ENCODE assay signal across 8 mouse cellular contexts in genomic region chr6:72597083-72597874, GRCm38 (mm10). TPM values are rescaled to one million over a fixed set of nuclear protein-coding genes. Genes with fewer than 3 reads are reported as not detected.
DNase-seq lines count a peak whose midpoint lies in the region; ATAC-seq and TF ChIP-seq lines count a peak whose summit lies in the region.

No protein-coding gene starts in this region.

- no peak for TF ChIP-seq RAD21 in CH12.LX (IDR thresholded peaks at IDR 0.05; ENCODE audit: low read depth, low read length)

- TF ChIP-seq EP300 in CH12.LX (IDR thresholded peaks at IDR 0.05; ENCODE audit: low read length), result no peak

- no peaks in the 10 kb centered on the region; the same call in none of the 2 replicates for H3K36me3 ChIP-seq in erythroblast, embryonic 14.5 days (ENCODE audit: control insufficient read depth)
- H3K36me3 ChIP-seq in CH12.LX (replicated peaks in 1 of 2; ENCODE audit: control insufficient read depth in 1 of 2, insufficient read depth in 1 of 2, low read length in 1 of 2), result peaks cover 0 to 35% of the 10 kb centered on the region in 2 experiments
- no peaks in the 10 kb centered on the region for H3K36me3 ChIP-seq in embryonic facial prominence, embryonic 12.5 days
- no peaks in the 10 kb centered on the region for H3K36me3 ChIP-seq in hindbrain, embryonic 12.5 days
- no peaks in the 10 kb centered on the region for H3K36me3 ChIP-seq in liver, embryonic 15.5 days (replicated peaks)
- H3K36me3 ChIP-seq in small intestine, adult 2 months (ENCODE audit: control insufficient read depth, insufficient read depth, low read length), result peaks cover 4% of the 10 kb centered on the region; the same call in 1 of the 2 replicates

- dilution Hi-C loops in CH12.LX (cut with MboI; ENCODE audit: extremely low pct_ligation_motif_present, extremely low pct_unique_long_range_greater_than_20kb, low sequenced_read_pairs), result no loop called here

- peak overlapping the region; percentile 64 for H3K9ac ChIP-seq in CH12.LX (ENCODE audit: insufficient read depth, low read depth)
- H3K9ac ChIP-seq in embryonic facial prominence, embryonic 12.5 days, result peak overlapping the region; percentile 67
- peak overlapping the region; percentile 69 for H3K9ac ChIP-seq in hindbrain, embryonic 12.5 days
- H3K9ac ChIP-seq in liver, embryonic 15.5 days, result peak overlapping the region; percentile 65

- DNase-seq in CH12.LX (ENCODE audit: extremely low read depth), result peak; percentile 29
- DNase-seq in frontal cortex, postnatal 25 days (ENCODE audit: low spot score in 2 of 2), result no peak

- peak overlapping the region; percentile 12; the same call in 1 of the 2 replicates for H3K27ac ChIP-seq in CH12.LX (ENCODE audit: insufficient read depth, low read depth)
- H3K27ac ChIP-seq in embryonic facial prominence, embryonic 12.5 days, result no peak overlapping the region
- H3K27ac ChIP-seq in hindbrain, embryonic 12.5 days, result no peak overlapping the region
- 0 out of 2 replicates have a peak overlapping the region, but pooled peaks have one; percentile 14 for H3K27ac ChIP-seq in liver, embryonic 15.5 days (replicated peaks)
- H3K27ac ChIP-seq in small intestine, adult 2 months (ENCODE audit: insufficient read depth, low read depth, low read length), result peak overlapping the region; percentile 43

- no peaks in the 10 kb centered on the region for H3K79me2 ChIP-seq in CH12.LX (replicated peaks; ENCODE audit: control insufficient read depth, extremely low read depth, insufficient read depth, poor library complexity, severe bottlenecking)

- peak overlapping the region; percentile 89 for H3K4me2 ChIP-seq in CH12.LX (ENCODE audit: insufficient read depth, low read depth, poor library complexity, severe bottlenecking)
- peak overlapping the region; percentile 64 for H3K4me2 ChIP-seq in embryonic facial prominence, embryonic 12.5 days (replicated peaks)
- H3K4me2 ChIP-seq in hindbrain, embryonic 12.5 days (replicated peaks), result peak overlapping the region; percentile 66
- H3K4me2 ChIP-seq in liver, embryonic 15.5 days, result peak overlapping the region; percentile 93

- H3K9me3 ChIP-seq in erythroblast, embryonic 14.5 days (ENCODE audit: control insufficient read depth, low read length), result no peaks in the 10 kb centered on the region
- no peaks in the 10 kb centered on the region for H3K9me3 ChIP-seq in CH12.LX (replicated peaks; ENCODE audit: low read length)
- no peaks in the 10 kb centered on the region for H3K9me3 ChIP-seq in embryonic facial prominence, embryonic 12.5 days
- no peaks in the 10 kb centered on the region for H3K9me3 ChIP-seq in hindbrain, embryonic 12.5 days (replicated peaks)
- no peaks in the 10 kb centered on the region for H3K9me3 ChIP-seq in liver, embryonic 15.5 days (replicated peaks)

- peaks cover 36% of the 10 kb centered on the region for H3K4me1 ChIP-seq in erythroblast, embryonic 14.5 days (ENCODE audit: control insufficient read depth)
- H3K4me1 ChIP-seq in CH12.LX (ENCODE audit: control insufficient read depth in 1 of 2, insufficient read depth in 2 of 2), result peaks cover 6 to 40% of the 10 kb centered on the region in 2 experiments
- H3K4me1 ChIP-seq in embryonic facial prominence, embryonic 12.5 days, result peaks cover 17% of the 10 kb centered on the region
- H3K4me1 ChIP-seq in hindbrain, embryonic 12.5 days, result peaks cover 17% of the 10 kb centered on the region
- peaks cover 29% of the 10 kb centered on the region for H3K4me1 ChIP-seq in liver, embryonic 15.5 days (replicated peaks)
- peaks cover 7% of the 10 kb centered on the region; the same call in 1 of the 2 replicates for H3K4me1 ChIP-seq in small intestine, adult 2 months (ENCODE audit: control insufficient read depth, insufficient read depth, insufficient read length, low read length)

- ATAC-seq in erythroblast, adult 5-6 weeks (replicated peaks; ENCODE audit: low FRiP score, poor library complexity, severe bottlenecking), result no peak
- no peak for ATAC-seq in embryonic facial prominence, embryonic 12.5 days (ENCODE audit: insufficient number of reproducible peaks, insufficient read depth, low FRiP score, low TSS enrichment)
- no peak for ATAC-seq in hindbrain, embryonic 12.5 days (ENCODE audit: low FRiP score)
- ATAC-seq in liver, embryonic 15.5 days (ENCODE audit: insufficient read depth), result no peak

- H3K4me3 ChIP-seq in erythroblast, embryonic 14.5 days (replicated peaks), result peak overlapping the region; percentile 72
- peak overlapping the region; percentile 72 to 89 (median 81) for H3K4me3 ChIP-seq in CH12.LX (replicated peaks in 1 of 3; ENCODE audit: low read depth in 2 of 3, low read length in 2 of 3, poor library complexity in 1 of 3)
- H3K4me3 ChIP-seq in embryonic facial prominence, embryonic 12.5 days, result peak overlapping the region; percentile 57
- peak overlapping the region; percentile 61 for H3K4me3 ChIP-seq in hindbrain, embryonic 12.5 days
- peak overlapping the region; percentile 68 for H3K4me3 ChIP-seq in liver, embryonic 15.5 days (replicated peaks)
- peak overlapping the region; percentile 9; the same call in 1 of the 2 replicates for H3K4me3 ChIP-seq in small intestine, adult 2 months (ENCODE audit: low read depth, low read length)

- 49% methylated on average over 13 of the region's 13 CpGs for WGBS in embryonic facial prominence, embryonic 12.5 days
- WGBS in hindbrain, embryonic 12.5 days, result 57% methylated on average over 13 of the region's 13 CpGs
- 50% methylated on average over 13 of the region's 13 CpGs for WGBS in liver, embryonic 15.5 days (ENCODE audit: insufficient replicate concordance)
- 23% methylated on average over 13 of the region's 13 CpGs for WGBS in small intestine, adult 2 months

- no peak; a peak in 1 of 4 replicates for TF ChIP-seq CTCF in CH12.LX (conservative IDR thresholded peaks at IDR 0.05 in 1 of 2, IDR thresholded peaks at IDR 0.05 in 1 of 2; ENCODE audit: low read depth in 2 of 2, low read length in 2 of 2)
- TF ChIP-seq CTCF in small intestine, adult 2 months (IDR thresholded peaks at IDR 0.05; ENCODE audit: extremely low read depth, insufficient read length, insufficient replicate concordance, low read depth, low read length), result no peak

- TF ChIP-seq POLR2A in CH12.LX (IDR thresholded peaks at IDR 0.05; ENCODE audit: low read depth, low read length), result no peak
- no peak for TF ChIP-seq POLR2A in small intestine, adult 2 months (IDR thresholded peaks at IDR 0.05; ENCODE audit: low read depth, low read length)

- H3K27me3 ChIP-seq in erythroblast, embryonic 14.5 days (ENCODE audit: control insufficient read depth), result no peaks in the 10 kb centered on the region
- H3K27me3 ChIP-seq in CH12.LX (replicated peaks), result no peaks in the 10 kb centered on the region
- no peaks in the 10 kb centered on the region for H3K27me3 ChIP-seq in embryonic facial prominence, embryonic 12.5 days
- H3K27me3 ChIP-seq in hindbrain, embryonic 12.5 days, result no peaks in the 10 kb centered on the region
- no peaks in the 10 kb centered on the region for H3K27me3 ChIP-seq in liver, embryonic 15.5 days
- no peaks in the 10 kb centered on the region for H3K27me3 ChIP-seq in small intestine, adult 2 months (ENCODE audit: control insufficient read depth, insufficient read depth, low read length)

- in situ Hi-C loops in CH12.LX (cut with MboI; ENCODE audit: low pct_ligation_motif_present, low pct_unique_long_range_greater_than_20kb, low sequenced_read_pairs), result no loop called here

RNA-seq across cellular contexts. Expression of gene Elmod3, which starts 0.9 kb away (rescaled TPM):
- 0.15 and 0.20 TPM in 2 replicates for polyA plus RNA-seq in erythroblast, embryonic 14.5 days (2012)
- total RNA-seq in erythroblast, adult 5-6 weeks (2015; ENCODE audit: low replicate concordance), result 2.1 and 5.6 TPM in 2 replicates
- 0.85 and 6.0 TPM in 2 replicates for total RNA-seq in erythroblast, adult 5-6 weeks (2017; ENCODE audit: low replicate concordance)
- total RNA-seq in CH12.LX (2012; rRNA removed) (4.7 and 7.1 TPM in 2 replicates), CH12.LX (2014; rRNA removed) (4.0 and 4.2 TPM in 2 replicates)
- polyA plus RNA-seq in CH12.LX (2012; ENCODE audit: insufficient read length, low read depth), result 9.0 TPM in 2 replicates
- 14.2 and 16.4 TPM in 2 replicates for polyA plus RNA-seq in embryonic facial prominence, embryonic 12.5 days (2016; fragmentation: Nextera tagmentation; extraction: Ambion mirVana)
- polyA plus RNA-seq in hindbrain, embryonic 12.5 days (2016; fragmentation: Nextera tagmentation; extraction: Ambion mirVana), result 17.6 and 18.1 TPM in 2 replicates
- 4.2 TPM in 2 replicates for polyA plus RNA-seq in liver, embryonic 15.5 days (2015; fragmentation: Nextera tagmentation; extraction: Ambion mirVana)
- polyA plus RNA-seq in small intestine, adult 2 months (2012; rRNA removed), result 13.3 and 22.3 TPM in 2 replicates

RNA-seq across cellular contexts. Expression of gene Retsat, which starts 1.0 kb away (rescaled TPM):
- 0.06 and 0.25 TPM in 2 replicates for polyA plus RNA-seq in erythroblast, embryonic 14.5 days (2012)
- total RNA-seq in erythroblast, adult 5-6 weeks (2015; ENCODE audit: low replicate concordance), result 1.7 and 4.0 TPM in 2 replicates
- 3.5 and 3.8 TPM in 2 replicates for total RNA-seq in erythroblast, adult 5-6 weeks (2017; ENCODE audit: low replicate concordance)
- total RNA-seq in CH12.LX (2012; rRNA removed) (12.5 and 15.6 TPM in 2 replicates), CH12.LX (2014; rRNA removed) (14.0 and 15.5 TPM in 2 replicates)
- 27.7 and 28.6 TPM in 2 replicates for polyA plus RNA-seq in CH12.LX (2012; ENCODE audit: insufficient read length, low read depth)
- polyA plus RNA-seq in embryonic facial prominence, embryonic 12.5 days (2016; fragmentation: Nextera tagmentation; extraction: Ambion mirVana), result 9.5 and 10.3 TPM in 2 replicates
- polyA plus RNA-seq in hindbrain, embryonic 12.5 days (2016; fragmentation: Nextera tagmentation; extraction: Ambion mirVana), result 5.8 and 6.9 TPM in 2 replicates
- 17.9 and 18.2 TPM in 2 replicates for polyA plus RNA-seq in liver, embryonic 15.5 days (2015; fragmentation: Nextera tagmentation; extraction: Ambion mirVana)
- polyA plus RNA-seq in small intestine, adult 2 months (2012; rRNA removed), result 51.6 and 70.7 TPM in 2 replicates

RNA-seq across cellular contexts. Expression of gene Tgoln1, which starts 19.5 kb away (rescaled TPM):
- polyA plus RNA-seq in erythroblast, embryonic 14.5 days (2012), result 0.10 and 0.11 TPM in 2 replicates
- 17.9 and 24.9 TPM in 2 replicates for total RNA-seq in erythroblast, adult 5-6 weeks (2015; ENCODE audit: low replicate concordance)
- 19.8 and 20.2 TPM in 2 replicates for total RNA-seq in erythroblast, adult 5-6 weeks (2017; ENCODE audit: low replicate concordance)
- total RNA-seq in CH12.LX (2012; rRNA removed), result 22.6 and 27.9 TPM in 2 replicates
- 20.0 and 23.5 TPM in 2 replicates for total RNA-seq in CH12.LX (2014; rRNA removed)
- polyA plus RNA-seq in CH12.LX (2012; ENCODE audit: insufficient read length, low read depth), result 29.0 and 33.6 TPM in 2 replicates
- polyA plus RNA-seq in embryonic facial prominence, embryonic 12.5 days (2016; fragmentation: Nextera tagmentation; extraction: Ambion mirVana), result 23.8 and 24.6 TPM in 2 replicates
- polyA plus RNA-seq in hindbrain, embryonic 12.5 days (2016; fragmentation: Nextera tagmentation; extraction: Ambion mirVana), result 38.8 and 39.2 TPM in 2 replicates
- 13.1 and 14.9 TPM in 2 replicates for polyA plus RNA-seq in liver, embryonic 15.5 days (2015; fragmentation: Nextera tagmentation; extraction: Ambion mirVana)
- 13.4 and 24.1 TPM in 2 replicates for polyA plus RNA-seq in small intestine, adult 2 months (2012; rRNA removed)

RNA-seq across cellular contexts. Expression of gene Capg, which starts 53.1 kb away (rescaled TPM):
- polyA plus RNA-seq in erythroblast, embryonic 14.5 days (2012), result 0.48 and 0.77 TPM in 2 replicates
- total RNA-seq in erythroblast, adult 5-6 weeks (2015; ENCODE audit: low replicate concordance), result 10.2 and 21.1 TPM in 2 replicates
- total RNA-seq in erythroblast, adult 5-6 weeks (2017; ENCODE audit: low replicate concordance), result 22.2 and 29.0 TPM in 2 replicates
- total RNA-seq in CH12.LX (2012; rRNA removed), result 211 and 264 TPM in 2 replicates
- total RNA-seq in CH12.LX (2014; rRNA removed), result 174 and 175 TPM in 2 replicates
- 196 and 201 TPM in 2 replicates for polyA plus RNA-seq in CH12.LX (2012; ENCODE audit: insufficient read length, low read depth)
- 25.9 and 28.0 TPM in 2 replicates for polyA plus RNA-seq in embryonic facial prominence, embryonic 12.5 days (2016; fragmentation: Nextera tagmentation; extraction: Ambion mirVana)
- polyA plus RNA-seq in hindbrain, embryonic 12.5 days (2016; fragmentation: Nextera tagmentation; extraction: Ambion mirVana), result 10.6 and 15.0 TPM in 2 replicates
- polyA plus RNA-seq in liver, embryonic 15.5 days (2015; fragmentation: Nextera tagmentation; extraction: Ambion mirVana), result 20.4 and 23.8 TPM in 2 replicates
- polyA plus RNA-seq in small intestine, adult 2 months (2012; rRNA removed), result 17.5 and 53.4 TPM in 2 replicates

Comparison
In these comparisons a context has a peak if more than half of its experiments do, and no peak if none do; other contexts are left out.
1. H3K4me3 ChIP-seq: peak in every context shown above with its lines; median percentile 81 in CH12.LX; 72 in erythroblast, embryonic 14.5 days; 68 in liver, embryonic 15.5 days; 61 in hindbrain, embryonic 12.5 days; 57 in embryonic facial prominence, embryonic 12.5 days; 9 in small intestine, adult 2 months.
2. H3K27ac ChIP-seq: peak in CH12.LX (single experiment), liver, embryonic 15.5 days (single experiment) and small intestine, adult 2 months (single experiment); none in embryonic facial prominence, embryonic 12.5 days (single experiment) and hindbrain, embryonic 12.5 days (single experiment).
3. RNA of gene Tgoln1, which starts 19.5 kb away (polyA plus RNA-seq): 38.8 to 39.2 TPM in hindbrain, embryonic 12.5 days, 29.0 to 33.6 TPM in CH12.LX, 23.8 to 24.6 TPM in embryonic facial prominence, embryonic 12.5 days, 13.4 to 24.1 TPM in small intestine, adult 2 months and 13.1 to 14.9 TPM in liver, embryonic 15.5 days; 0.10 to 0.11 TPM in erythroblast, embryonic 14.5 days; every median in the first group is over 10 times any median in the second.
4. Peak in every context shown above with its lines, with median percentiles within 50 percentile points of each other: H3K4me2 ChIP-seq and H3K9ac ChIP-seq.